Mouse (Mus musculus): ENCODE measurements at regions not wholly inside any gene's neighbourhood (a gene's known extent, or its start where the extent isn't known, plus 50 kb on each side); places are given as distances from the start of the nearest gene placed in this dataset.

GRCm38 (mm10) chr6:6357477-6357876 lies 140.5 kb upstream of the Slc25a13 start:
- TF ChIP-seq CTCF (IDR thresholded peaks at IDR 0.05) (no peak), EP300 (IDR thresholded peaks at IDR 0.05) (no peak)

Measured in lung, postnatal 0 days (tissue).